Mouse (Mus musculus): ENCODE measurements at regions not wholly inside any gene's neighbourhood (a gene's known extent, or its start where the extent isn't known, plus 50 kb on each side); places are given as distances from the start of the nearest gene placed in this dataset.

DNA sequence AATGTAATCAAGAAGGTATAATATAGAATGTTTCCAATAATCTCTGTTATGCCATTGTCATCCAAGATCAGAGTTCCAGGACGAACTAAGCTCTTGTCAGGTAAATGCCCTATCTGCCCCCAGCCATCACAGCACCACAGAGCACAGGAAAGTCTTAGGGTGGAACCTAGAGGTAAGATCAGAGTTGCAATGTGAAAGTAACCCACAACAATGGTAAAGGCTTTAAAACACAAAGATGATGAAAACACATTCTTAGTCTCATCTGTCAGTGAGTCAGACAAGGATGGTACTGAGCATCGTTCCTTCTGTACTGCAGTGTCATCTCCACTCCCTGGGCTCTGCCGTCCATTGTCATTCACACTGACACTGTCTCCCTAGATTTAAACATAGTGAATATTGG is 97.3 kb upstream of the Ngly1 start:
- Histone ChIP-seq H3K27me3 (ENCODE audit: control insufficient read depth, insufficient read depth, low read length) (no peaks in the 10 kb centered on the region), H3K27ac (ENCODE audit: low read depth, low read length) (no peak overlapping the region), H3K4me3 (ENCODE audit: low read depth, low read length) (no peak overlapping the region), H3K9ac (ENCODE audit: low read length) (no peak overlapping the region), H3K36me3 (ENCODE audit: control insufficient read depth, insufficient read depth, low read length) (no peaks in the 10 kb centered on the region), H3K4me2 (no peak overlapping the region), H3K4me1 (ENCODE audit: control insufficient read depth, insufficient read depth, low read length) (no peaks in the 10 kb centered on the region), H3K9me3 (ENCODE audit: control insufficient read depth, low read length) (no peaks in the 10 kb centered on the region)
- DNase-seq (ENCODE audit: low spot score, missing footprints), result no peak
- WGBS, result 88% methylated on average over 3 of the region's 3 CpGs
- ATAC-seq (ENCODE audit: low FRiP score), result no peak

DNA sequence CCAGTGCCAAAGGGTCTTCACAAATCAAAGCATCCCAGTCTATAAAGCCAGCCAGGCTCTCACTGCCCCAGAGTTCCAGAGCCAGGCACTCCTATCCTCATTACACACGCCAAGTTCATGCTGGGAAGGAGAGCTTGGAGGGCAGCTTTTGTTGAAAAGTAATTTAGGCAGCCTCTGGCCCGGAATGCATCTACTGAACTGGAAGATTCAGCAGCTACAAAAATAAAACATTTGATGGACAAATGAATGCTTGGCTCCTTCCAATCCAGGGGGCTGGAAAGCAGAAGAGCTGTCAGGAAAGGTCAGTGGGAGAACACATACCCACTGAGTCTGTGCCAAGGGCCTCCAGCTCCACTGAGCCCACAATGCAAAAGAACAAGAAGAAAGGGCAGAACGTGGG is 96.4 kb upstream of the Ngly1 start:
- 65% methylated on average over 3 of the region's 3 CpGs for WGBS
- Histone ChIP-seq H3K4me2 (no peak overlapping the region), H3K9me3 (ENCODE audit: control insufficient read depth, low read length) (no peaks in the 10 kb centered on the region), H3K36me3 (ENCODE audit: control insufficient read depth, insufficient read depth, low read length) (no peaks in the 10 kb centered on the region), H3K27me3 (ENCODE audit: control insufficient read depth, insufficient read depth, low read length) (no peaks in the 10 kb centered on the region), H3K27ac (ENCODE audit: low read depth, low read length) (no peak overlapping the region), H3K4me3 (ENCODE audit: low read depth, low read length) (no peak overlapping the region), H3K4me1 (ENCODE audit: control insufficient read depth, insufficient read depth, low read length) (no peaks in the 10 kb centered on the region), H3K9ac (ENCODE audit: low read length) (no peak overlapping the region)
- ATAC-seq (ENCODE audit: low FRiP score) (no peak), DNase-seq (ENCODE audit: low spot score, missing footprints) (no peak)

DNA sequence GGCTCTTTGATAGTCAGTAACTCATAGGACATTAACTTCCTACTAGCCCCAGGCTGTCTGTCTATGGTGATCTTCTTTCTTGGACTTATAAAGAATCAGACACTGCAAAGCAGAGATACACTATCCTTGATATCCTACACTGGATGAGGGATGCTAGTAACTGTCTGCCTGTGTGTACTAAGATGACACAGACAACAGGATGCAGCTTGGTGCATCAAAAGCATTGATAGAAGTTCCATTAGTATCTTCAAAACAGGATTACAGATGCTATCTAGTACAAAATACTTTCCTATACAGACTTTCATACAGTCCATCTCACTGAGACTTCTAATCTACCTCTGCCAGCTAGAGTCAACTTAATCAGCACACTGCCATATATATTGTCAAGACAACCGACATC is 94.0 kb upstream of the Ngly1 start:
- Histone ChIP-seq H3K4me3 (ENCODE audit: low read depth, low read length) (no peak overlapping the region), H3K9me3 (ENCODE audit: control insufficient read depth, low read length) (no peaks in the 10 kb centered on the region), H3K4me1 (ENCODE audit: control insufficient read depth, insufficient read depth, low read length) (no peaks in the 10 kb centered on the region), H3K27ac (ENCODE audit: low read depth, low read length) (no peak overlapping the region), H3K9ac (ENCODE audit: low read length) (no peak overlapping the region), H3K36me3 (ENCODE audit: control insufficient read depth, insufficient read depth, low read length) (no peaks in the 10 kb centered on the region), H3K4me2 (no peak overlapping the region), H3K27me3 (ENCODE audit: control insufficient read depth, insufficient read depth, low read length) (no peaks in the 10 kb centered on the region)
- ATAC-seq (ENCODE audit: low FRiP score) (no peak), DNase-seq (ENCODE audit: low spot score, missing footprints) (no peak)
- 85% methylated on average over 1 of the region's 1 CpGs for WGBS

DNA sequence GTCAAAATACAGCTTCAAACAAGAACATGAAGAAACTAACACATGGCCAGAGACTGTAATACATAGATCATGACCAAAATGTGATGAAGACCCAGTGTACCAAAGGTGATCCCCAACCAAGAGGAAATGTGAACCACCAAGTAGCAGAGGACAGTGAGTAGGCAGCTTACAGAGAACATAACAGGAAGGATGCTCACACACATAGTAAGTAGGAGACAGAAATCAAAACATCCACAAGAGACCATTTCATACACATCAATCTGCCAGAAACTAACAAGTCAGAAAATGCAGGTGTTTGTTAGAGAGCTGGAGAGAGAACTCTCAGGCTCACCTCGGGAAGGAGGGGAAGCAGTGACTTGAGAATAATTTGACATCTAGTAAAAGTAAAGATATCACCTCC is 78.9 kb upstream of the Ngly1 start:
- H3K9ac ChIP-seq (ENCODE audit: low read length), result no peak overlapping the region
- 67% methylated on average over 1 of the region's 1 CpGs for WGBS
- H3K4me2 ChIP-seq, result no peak overlapping the region
- H3K9me3 ChIP-seq (ENCODE audit: control insufficient read depth, low read length), result no peaks in the 10 kb centered on the region
- H3K4me1 ChIP-seq (ENCODE audit: control insufficient read depth, insufficient read depth, low read length), result no peaks in the 10 kb centered on the region
- H3K4me3 ChIP-seq (ENCODE audit: low read depth, low read length), result no peak overlapping the region
- ATAC-seq (ENCODE audit: low FRiP score) (no peak), DNase-seq (ENCODE audit: low spot score, missing footprints) (no peak)
- no peaks in the 10 kb centered on the region for H3K36me3 ChIP-seq (ENCODE audit: control insufficient read depth, insufficient read depth, low read length)
- H3K27ac ChIP-seq (ENCODE audit: low read depth, low read length), result no peak overlapping the region
- H3K27me3 ChIP-seq (ENCODE audit: control insufficient read depth, insufficient read depth, low read length), result no peaks in the 10 kb centered on the region

DNA sequence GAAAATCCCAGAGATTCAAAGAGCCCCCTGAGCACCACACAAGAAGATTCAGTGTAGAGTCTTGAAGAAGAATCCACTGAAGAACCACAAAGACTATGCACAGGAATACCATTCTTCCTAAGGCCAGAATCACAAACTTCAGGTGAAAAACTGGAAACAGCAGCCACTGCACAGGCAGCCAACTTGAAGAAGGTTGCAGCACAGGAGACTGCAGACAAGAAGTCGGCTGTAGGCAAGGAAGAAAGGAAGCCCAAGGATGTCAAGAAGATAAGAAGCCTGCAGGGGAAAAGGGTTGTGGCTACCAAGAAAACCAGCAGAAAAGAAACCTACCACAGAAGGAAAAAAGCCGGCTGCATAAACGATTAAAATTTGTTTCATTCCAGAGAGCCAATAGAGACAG is 76.8 kb upstream of the Ngly1 start:
- Histone ChIP-seq H3K4me3 (ENCODE audit: low read depth, low read length) (no peak overlapping the region), H3K27ac (ENCODE audit: low read depth, low read length) (no peak overlapping the region), H3K4me1 (ENCODE audit: control insufficient read depth, insufficient read depth, low read length) (no peaks in the 10 kb centered on the region), H3K27me3 (ENCODE audit: control insufficient read depth, insufficient read depth, low read length) (no peaks in the 10 kb centered on the region), H3K9ac (ENCODE audit: low read length) (no peak overlapping the region), H3K4me2 (no peak overlapping the region), H3K9me3 (ENCODE audit: control insufficient read depth, low read length) (no peaks in the 10 kb centered on the region), H3K36me3 (ENCODE audit: control insufficient read depth, insufficient read depth, low read length) (no peaks in the 10 kb centered on the region)
- DNase-seq (ENCODE audit: low spot score, missing footprints), result no peak
- 81% methylated on average over 3 of the region's 3 CpGs for WGBS
- ATAC-seq (ENCODE audit: low FRiP score), result no peak

DNA sequence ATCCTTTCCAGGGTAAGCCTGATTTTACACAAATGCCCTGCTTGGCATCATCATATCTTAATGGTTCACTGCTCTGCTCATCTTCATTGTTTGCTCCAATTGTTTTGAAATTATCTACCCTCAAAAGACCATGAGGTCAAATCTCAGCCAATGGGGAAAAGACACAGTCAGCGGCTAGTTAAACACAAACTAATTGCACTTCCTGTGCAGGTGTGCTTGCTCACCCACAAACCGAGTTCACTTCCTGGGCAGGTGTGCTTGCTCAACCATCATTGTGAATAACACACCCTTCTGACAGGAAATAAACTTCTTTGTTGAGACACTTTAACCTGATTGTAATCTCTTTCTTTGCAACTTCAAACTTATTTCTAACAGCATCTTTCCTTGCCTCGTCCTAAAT is 75.8 kb upstream of the Ngly1 start:
- Histone ChIP-seq H3K4me1 (ENCODE audit: control insufficient read depth, insufficient read depth, low read length) (no peaks in the 10 kb centered on the region), H3K36me3 (ENCODE audit: control insufficient read depth, insufficient read depth, low read length) (no peaks in the 10 kb centered on the region), H3K9ac (ENCODE audit: low read length) (no peak overlapping the region), H3K4me2 (no peak overlapping the region), H3K27me3 (ENCODE audit: control insufficient read depth, insufficient read depth, low read length) (no peaks in the 10 kb centered on the region), H3K27ac (ENCODE audit: low read depth, low read length) (no peak overlapping the region), H3K9me3 (ENCODE audit: control insufficient read depth, low read length) (no peaks in the 10 kb centered on the region), H3K4me3 (ENCODE audit: low read depth, low read length) (no peak overlapping the region)
- ATAC-seq (ENCODE audit: low FRiP score) (no peak), DNase-seq (ENCODE audit: low spot score, missing footprints) (no peak)
- WGBS, result 84% methylated on average over 3 of the region's 3 CpGs

DNA sequence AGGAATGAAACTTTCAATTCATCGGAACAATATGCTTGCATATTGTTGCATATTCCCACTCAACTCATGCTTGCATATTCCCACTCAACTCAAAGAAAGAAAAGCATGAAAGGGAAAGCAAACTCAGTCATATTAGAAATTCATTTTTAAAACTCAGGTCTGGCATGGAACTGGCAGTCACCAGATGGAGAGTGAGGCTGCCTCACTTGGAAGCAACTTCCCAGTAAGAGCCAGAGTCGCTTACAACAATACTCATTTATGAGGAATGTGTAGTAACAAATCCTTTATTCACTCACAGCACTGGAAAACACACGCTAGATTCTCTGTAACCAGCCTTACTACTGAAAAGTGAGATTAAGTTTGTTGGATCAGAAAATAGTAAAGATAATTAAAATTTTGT is 70.9 kb upstream of the Ngly1 start:
- H3K4me3 ChIP-seq (ENCODE audit: low read depth, low read length), result no peak overlapping the region
- no peaks in the 10 kb centered on the region for H3K27me3 ChIP-seq (ENCODE audit: control insufficient read depth, insufficient read depth, low read length)
- 86% methylated on average over 3 of the region's 3 CpGs for WGBS
- H3K4me2 ChIP-seq, result no peak overlapping the region
- ATAC-seq (ENCODE audit: low FRiP score) (no peak), DNase-seq (ENCODE audit: low spot score, missing footprints) (no peak)
- no peaks in the 10 kb centered on the region for H3K4me1 ChIP-seq (ENCODE audit: control insufficient read depth, insufficient read depth, low read length)
- H3K27ac ChIP-seq (ENCODE audit: low read depth, low read length), result no peak overlapping the region
- H3K9ac ChIP-seq (ENCODE audit: low read length), result no peak overlapping the region
- H3K9me3 ChIP-seq (ENCODE audit: control insufficient read depth, low read length), result no peaks in the 10 kb centered on the region
- H3K36me3 ChIP-seq (ENCODE audit: control insufficient read depth, insufficient read depth, low read length), result no peaks in the 10 kb centered on the region

DNA sequence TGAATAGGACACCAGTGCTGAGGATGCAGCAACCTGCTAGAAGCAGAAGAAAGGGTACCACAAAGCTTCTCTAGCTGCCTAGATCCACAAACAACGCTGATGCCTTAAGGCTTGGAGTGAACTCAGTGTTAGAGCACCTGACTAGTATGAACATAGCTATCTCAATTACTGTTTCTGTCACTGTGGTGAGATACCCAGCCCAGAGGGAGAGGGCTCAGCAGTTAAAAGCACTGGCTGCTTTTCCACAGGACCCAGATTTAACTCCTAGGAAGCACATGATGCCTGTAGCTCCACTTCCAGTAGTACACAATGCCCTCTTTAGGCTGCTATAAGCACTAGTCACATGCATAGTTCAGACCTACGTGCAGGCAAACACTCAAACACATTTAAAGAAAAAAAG is 67.3 kb upstream of the Ngly1 start:
- Histone ChIP-seq H3K4me2 (no peak overlapping the region), H3K27me3 (ENCODE audit: control insufficient read depth, insufficient read depth, low read length) (no peaks in the 10 kb centered on the region), H3K9me3 (ENCODE audit: control insufficient read depth, low read length) (no peaks in the 10 kb centered on the region), H3K4me3 (ENCODE audit: low read depth, low read length) (no peak overlapping the region), H3K27ac (ENCODE audit: low read depth, low read length) (no peak overlapping the region), H3K4me1 (ENCODE audit: control insufficient read depth, insufficient read depth, low read length) (no peaks in the 10 kb centered on the region), H3K36me3 (ENCODE audit: control insufficient read depth, insufficient read depth, low read length) (no peaks in the 10 kb centered on the region), H3K9ac (ENCODE audit: low read length) (no peak overlapping the region)
- 74% methylated on average over 2 of the region's 2 CpGs for WGBS
- no peak for ATAC-seq (ENCODE audit: low FRiP score)
- DNase-seq (ENCODE audit: low spot score, missing footprints), result no peak

DNA sequence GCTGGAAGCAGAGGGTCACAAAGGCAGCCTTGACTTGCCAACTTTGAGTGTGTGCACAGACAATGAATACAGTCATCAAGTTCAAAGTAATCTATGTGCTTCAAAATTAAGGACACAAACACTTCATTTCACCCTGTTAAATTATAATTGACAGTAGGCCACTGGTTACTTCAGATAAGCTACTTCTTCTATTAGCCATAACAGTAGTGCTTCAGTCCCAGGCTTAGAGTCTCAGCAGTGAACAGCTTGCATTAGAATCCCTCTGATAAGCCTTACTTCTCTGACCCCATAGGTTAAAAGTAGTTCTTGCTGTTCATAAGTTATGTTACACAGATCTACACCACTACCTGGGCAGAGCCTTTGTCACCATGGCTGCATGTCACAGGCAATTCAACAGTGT is 63.8 kb upstream of the Ngly1 start:
- ATAC-seq (ENCODE audit: low FRiP score) (no peak), DNase-seq (ENCODE audit: low spot score, missing footprints) (no peak)
- Histone ChIP-seq H3K4me2 (no peak overlapping the region), H3K27me3 (ENCODE audit: control insufficient read depth, insufficient read depth, low read length) (no peaks in the 10 kb centered on the region), H3K4me3 (ENCODE audit: low read depth, low read length) (no peak overlapping the region), H3K27ac (ENCODE audit: low read depth, low read length) (no peak overlapping the region), H3K9me3 (ENCODE audit: control insufficient read depth, low read length) (no peaks in the 10 kb centered on the region), H3K36me3 (ENCODE audit: control insufficient read depth, insufficient read depth, low read length) (no peaks in the 10 kb centered on the region), H3K4me1 (ENCODE audit: control insufficient read depth, insufficient read depth, low read length) (no peaks in the 10 kb centered on the region), H3K9ac (ENCODE audit: low read length) (no peak overlapping the region)
